Mouse (Mus musculus) brain, adult 2 months (tissue): ENCODE results near the gene Sipa1l1.

ENCODE experiments used
- DNase-seq: peaks from one replicate; pipeline ENCODE4 v3.0.0; 2011; ENCODE audit warnings: low read depth, low spot score

The Sipa1l1 gene

DNA sequence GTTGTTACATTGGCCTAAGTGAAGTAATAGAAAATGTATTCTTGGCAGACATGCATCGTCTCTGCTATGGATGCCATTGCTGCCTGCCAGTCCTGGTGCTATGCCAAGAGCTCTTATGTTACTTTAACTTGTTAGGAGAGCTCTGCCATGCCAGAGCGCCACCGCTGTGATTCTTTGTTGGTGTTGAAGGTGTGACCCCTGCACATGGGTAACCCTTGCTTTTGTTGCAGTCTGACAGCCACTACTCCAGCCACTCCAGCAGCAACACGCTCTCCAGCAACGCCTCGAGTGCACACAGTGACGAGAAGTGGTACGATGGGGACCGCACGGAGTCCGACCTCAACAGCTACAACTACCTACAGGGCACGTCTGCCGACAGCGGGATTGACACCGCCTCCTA lies 255.7 kb downstream of the Sipa1l1 start:
- no peak for DNase-seq

DNA sequence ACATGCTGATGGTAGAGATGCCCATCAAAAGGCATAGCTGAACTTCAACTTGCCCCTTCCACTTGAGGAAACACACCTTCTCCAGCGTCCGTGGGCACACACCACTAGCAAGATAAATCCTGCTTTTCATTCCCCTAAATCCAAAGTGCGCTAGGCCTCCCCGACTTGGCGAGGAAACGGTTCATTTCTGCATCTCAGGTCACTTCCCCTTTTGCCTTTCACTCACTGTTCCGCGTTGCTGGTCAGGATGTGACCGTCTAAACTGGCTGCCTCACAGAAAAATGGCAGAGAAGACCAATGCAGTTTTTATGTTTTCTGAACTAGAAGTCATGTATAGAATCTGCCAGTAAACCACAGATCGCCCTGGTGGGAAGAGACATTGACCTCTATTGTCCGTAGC lies 256.7 kb downstream of the Sipa1l1 start:
- DNase-seq, result no peak

DNA sequence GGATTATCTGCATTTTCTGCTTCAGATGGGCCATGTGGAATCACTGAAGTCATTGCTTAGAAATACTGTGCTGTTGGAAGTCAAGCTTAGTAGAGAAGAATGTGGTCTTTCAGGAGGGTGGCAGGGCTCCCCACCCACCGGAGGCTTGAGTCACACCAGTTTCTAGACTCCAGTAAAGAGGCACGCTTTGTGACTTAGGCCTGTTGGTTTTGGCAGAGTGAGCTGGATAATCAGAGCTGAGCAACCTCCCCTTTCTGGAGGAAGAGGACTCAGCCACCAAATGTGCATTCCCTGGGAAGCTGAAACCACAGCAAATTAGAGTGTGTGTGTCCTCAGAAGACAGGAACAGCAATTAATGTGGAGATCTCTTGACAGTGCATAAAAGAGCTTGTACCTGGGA lies 258.3 kb downstream of the Sipa1l1 start:
- peak; percentile 93 for DNase-seq

DNA sequence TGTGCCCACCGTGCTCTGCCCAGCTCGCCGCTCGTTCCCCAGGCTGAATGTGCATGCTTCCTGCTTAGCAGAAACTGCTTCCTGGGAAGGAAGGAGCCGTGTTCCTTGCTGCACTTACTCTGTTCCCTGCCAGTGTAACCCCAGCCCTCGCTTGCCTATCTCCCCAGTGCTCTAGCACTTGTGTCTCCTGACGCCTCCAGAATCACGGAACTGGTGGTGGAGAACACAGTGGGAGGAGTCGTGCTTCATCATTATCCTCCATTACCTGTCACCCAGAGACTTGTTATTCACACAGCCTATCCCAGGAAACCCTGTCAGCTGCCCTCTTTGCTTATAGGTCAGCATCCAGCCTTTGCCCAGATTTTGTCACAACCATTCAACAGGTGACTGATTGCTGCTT lies 259.3 kb downstream of the Sipa1l1 start:
- peak; percentile 79 for DNase-seq

DNA sequence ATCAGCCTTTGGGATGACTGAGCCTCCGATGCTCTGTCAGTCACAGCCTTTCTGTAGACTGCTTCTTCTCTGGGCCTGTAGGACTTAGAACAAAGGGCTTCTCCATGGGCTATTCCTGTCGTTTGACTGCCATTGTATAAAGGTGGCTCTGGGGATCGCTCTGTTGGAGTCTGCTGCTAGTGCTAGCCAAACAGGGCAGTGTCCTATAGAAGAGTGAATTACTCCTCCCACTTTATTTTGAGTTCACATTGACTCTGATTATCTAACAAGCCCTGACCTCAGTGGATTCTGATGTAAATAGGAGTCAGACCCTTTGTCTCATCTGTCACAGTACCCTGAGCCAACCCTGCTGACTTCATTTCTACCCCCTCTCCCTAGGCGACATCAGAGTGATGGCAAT lies 264.2 kb downstream of the Sipa1l1 start:
- no peak for DNase-seq

DNA sequence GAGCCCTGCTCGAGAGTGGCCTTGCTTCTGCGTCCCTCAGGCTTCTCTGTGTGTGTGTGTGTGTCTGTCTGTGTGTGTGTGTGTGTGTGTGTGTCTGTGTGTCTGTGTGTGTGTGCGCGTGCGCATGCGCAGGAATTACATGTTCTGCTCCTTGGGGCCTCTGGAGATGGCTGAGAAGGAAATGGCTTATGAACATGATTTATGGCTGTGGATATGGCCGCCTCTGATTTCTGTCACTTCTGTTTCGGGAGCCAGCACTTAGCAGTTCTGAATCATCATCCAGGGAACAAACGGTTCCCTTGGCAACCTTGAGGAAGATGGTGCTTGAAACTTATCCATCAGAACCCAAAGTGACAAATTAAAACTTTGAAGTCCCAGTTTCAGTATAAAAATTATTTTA lies 265.5 kb downstream of the Sipa1l1 start:
- peak; percentile 88 for DNase-seq

DNA sequence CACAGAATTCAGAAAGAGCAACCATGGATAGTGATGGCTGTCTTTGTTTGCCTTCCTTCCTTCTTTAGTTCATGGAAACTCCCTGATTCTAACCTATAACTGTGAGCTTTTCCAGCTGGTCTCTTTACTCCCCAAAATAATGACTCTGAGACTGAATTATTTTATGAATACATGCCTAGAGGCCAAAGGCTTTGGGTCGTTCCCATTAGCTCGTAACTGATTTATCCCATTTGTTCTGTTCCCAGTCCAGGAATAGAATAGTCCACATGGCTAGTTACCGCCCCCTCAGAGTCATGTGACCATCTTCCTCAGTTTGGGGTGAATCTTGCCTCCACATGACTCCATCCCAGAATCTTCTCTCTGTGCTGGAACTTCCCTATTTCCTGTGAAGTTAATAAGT lies 272.4 kb downstream of the Sipa1l1 start:
- no peak for DNase-seq

DNA sequence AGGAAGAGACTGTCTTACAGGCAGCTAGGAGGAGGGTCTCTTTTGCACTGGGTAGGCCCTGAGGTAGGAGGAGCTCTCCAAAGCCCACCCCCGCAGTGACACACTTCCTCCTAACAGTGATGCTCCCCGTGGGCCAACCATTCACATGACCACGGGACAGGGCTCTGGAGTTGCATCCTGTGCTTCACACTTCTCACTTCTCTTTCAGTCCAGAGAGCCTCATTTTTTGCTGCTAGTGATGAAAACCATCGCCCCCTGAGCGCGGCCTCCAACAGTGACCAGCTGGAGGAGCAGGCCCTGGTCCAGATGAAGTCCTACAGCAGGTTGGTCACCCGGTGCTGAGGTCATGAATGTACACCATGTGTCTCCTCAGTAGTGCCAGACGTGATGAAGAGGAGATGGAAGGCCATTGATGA lies 277.5 kb downstream of the Sipa1l1 start:
- DNase-seq, result no peak

DNA sequence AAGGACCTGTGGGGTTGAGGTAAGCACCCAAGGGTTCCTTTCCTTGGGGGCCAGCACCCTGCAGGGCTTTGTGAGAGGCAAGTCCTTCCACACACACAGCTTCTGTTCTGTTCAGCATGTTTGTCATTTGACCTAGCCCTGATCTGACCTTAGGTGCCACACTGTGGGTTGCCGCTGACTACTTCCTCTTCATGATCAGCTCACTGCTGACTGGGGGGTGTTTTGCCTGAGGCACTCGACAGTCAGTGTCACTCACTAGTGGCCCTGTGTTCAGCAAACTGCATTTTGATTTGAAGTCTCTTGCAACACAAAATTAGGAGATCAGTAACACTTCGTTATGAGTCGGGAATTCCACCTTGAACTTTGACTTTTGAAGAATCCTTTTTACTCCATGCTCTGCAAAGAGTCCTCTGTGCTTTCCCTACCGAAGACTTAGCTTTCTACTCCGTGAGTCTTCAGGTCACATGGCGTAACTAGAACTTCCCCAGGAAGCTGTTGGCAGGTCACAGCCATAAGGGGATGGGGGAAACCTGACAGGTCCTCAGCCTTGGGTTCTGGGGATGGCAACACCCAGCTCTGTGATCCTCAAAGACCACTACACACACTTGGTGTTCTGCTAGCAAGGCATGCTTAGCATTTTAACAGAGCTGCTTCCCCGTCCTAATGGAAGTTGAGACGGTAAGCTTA lies 279.2 kb downstream of the Sipa1l1 start:
- DNase-seq, result no peak

DNA sequence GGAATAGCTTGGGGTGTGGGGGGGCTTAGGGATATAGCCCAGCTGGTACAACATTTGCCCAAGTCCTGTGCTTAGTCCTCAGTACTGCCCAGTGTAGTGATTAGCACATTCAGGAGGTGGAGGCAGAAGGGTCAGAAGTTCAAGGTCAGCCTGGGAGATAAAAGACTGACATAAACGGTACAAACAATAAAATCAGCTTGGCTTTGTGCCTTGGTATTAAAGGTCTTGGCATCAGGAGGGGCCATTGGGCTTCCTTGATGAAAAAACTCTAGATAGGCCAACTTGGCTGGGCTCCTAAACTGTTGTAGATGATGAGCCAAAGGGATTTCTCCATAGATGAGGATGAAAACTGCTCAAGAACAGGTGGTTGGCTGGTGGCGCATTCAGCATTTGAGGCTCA lies 283.3 kb downstream of the Sipa1l1 start:
- no peak for DNase-seq

DNA sequence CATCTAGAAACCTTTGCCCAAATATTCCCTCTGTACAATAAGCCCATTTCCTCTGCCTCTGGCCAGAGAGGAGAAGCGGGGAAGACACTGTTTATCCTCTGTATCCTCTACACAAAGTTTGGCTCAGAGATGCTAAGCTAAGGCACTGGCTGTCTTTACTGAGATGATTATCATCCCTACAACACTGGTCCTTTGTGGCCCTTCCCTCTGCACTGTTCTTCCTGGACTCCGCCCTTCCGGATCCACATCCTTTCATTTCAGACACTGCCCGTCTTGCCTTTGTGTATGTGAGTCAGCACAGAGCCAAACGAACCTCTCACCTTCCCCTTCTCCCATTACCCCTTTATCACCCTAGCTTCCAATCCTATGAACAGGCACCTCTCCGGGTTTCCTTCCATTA lies 285.3 kb downstream of the Sipa1l1 start:
- no peak for DNase-seq

DNA sequence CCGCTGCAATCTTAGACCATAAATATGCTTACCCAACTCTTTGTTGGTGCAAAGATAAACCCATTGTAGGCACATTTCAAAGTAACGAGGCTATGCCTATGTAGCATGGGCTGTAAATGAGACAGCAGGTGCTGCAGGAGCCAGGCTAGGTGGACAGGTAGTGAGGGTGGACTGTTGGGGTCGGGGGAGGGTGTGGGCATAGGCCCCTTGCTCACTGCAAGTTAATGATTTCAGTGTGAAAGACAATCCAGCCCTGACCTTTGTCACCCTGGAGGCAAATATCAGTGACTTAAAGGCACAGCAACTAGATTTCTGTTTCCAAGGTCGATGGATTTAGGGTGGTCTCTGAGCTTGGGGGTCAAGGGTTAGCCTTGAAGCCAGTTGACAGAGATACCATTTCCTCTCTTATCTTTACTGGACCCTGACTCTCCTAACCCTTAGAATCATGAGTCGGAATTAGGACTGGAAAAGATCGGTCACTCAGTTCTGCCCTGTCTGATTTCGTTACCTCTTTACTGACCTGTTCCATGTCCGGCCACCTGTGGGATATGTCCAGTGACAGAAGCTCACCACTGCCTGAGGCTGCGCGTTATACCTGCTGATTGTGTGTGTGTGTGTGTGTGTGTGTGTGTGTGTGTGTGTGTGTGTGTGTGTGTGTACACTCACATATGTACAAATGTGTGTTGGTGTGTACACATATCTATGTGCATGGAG lies 286.7 kb downstream of the Sipa1l1 start:
- no peak for DNase-seq

DNA sequence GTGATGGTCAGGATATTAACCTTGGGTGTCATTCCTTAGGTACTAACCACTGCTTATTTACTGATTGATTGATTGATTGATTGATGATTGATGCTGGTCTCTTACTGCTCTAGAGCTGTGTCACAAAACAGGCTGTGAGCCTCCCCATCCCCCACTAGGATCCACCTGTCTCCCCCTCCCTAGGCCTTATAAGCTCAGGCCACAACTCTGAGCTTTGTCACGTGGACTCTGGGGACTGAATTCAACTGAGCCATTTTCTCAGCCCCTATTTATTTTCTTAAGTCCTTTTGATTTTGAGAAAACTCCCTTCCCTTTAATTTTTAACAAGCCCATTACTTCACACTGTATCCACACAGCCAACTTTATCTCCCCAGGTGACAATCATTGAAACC lies 287.3 kb downstream of the Sipa1l1 start:
- no peak for DNase-seq

DNA sequence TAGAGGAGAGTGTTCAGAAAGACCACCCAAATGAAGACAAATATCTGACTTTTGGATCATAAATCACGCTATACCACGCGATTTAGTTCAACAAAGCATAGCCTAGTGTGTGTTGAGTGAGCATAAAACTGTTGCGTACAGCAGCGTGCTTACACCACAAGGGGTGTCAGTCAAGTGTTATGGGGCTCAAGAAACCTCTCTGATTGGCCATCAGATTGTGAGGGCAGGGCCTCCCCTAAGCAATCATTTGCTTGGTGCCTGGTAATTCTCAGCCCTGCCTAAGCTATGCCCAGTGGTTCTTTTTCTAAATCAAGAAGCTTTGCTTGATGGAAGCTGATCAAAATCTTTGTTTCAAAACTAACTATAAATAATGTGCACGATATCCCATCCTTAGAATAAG lies 288.5 kb downstream of the Sipa1l1 start:
- peak; percentile 35 for DNase-seq

DNA sequence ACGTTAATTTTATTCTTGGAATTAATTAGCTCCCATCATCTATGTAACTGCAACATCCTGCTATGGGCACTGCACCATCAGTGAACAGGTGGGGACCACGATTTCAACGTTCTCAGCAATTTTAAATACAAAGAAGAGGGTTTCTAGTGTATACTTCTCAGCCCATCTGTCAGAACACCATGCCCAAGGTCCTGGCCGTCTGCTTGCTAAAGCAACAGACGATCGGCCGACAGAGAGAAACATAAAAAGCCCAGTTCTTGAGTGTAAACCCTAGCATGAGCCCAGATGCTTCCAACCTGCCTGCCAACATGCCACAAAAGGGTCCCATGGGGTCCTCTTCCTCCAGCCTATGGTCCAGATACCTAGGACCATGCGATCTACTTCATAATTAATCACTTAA lies 288.9 kb downstream of the Sipa1l1 start:
- peak; percentile 81 for DNase-seq

DNA sequence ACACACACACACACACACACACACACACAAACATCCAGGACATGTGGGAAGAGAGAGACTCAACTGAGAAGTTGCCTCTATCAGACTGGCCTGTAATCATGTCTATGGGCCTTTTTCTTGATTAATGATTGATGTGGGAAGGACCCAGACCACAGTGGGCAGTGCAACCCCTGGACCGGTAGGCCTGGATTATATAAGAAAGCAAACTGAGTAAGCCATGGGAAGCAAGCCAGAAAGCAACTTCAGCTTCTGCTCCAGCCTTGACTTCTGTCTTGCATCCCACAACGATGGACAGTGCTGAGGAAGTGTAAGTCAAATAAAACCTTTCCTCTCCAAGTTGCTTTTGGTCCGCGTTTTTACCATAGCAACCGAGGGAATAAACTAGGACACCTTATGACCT lies 298.1 kb downstream of the Sipa1l1 start:
- no peak for DNase-seq

DNA sequence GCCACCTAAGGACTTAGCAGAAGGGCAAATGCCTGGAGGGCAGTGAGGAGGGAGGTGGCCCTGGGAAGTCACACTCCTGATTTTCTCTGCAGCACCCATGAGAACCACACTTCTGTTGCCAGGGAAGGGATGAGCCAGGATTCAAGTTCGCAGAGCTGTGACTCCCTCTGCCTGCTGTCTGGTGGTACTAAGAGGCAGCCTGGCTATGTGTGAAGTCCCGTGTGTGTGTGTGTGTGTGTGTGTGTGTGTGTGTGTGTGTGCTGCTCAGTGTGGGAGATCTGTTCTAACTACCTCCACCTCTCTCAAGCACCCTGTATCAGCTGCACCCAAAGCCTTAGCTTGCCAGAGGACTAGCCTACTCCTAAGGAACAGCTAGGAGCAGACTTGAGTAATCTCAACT lies 298.5 kb downstream of the Sipa1l1 start:
- peak; percentile 90 for DNase-seq

DNA sequence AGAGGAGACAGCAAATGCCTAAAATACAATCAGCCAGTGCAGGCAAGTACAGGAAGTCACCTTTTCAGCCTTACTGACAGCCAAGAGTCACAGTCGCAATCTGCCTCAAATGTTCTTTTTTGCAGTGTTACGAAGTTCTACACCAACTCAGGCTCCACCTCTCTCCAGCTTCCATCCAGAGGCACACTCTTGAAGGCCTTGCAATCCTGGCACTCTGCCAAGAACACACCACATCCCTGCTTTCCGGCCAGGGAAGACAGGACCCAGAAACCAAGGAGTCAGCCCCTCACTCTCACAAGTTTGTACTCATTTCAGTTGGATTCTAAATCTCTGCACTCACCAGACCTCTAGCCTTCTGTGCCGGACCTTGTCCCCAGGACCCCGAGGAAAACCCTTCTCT lies 299.3 kb downstream of the Sipa1l1 start:
- DNase-seq, result no peak

DNA sequence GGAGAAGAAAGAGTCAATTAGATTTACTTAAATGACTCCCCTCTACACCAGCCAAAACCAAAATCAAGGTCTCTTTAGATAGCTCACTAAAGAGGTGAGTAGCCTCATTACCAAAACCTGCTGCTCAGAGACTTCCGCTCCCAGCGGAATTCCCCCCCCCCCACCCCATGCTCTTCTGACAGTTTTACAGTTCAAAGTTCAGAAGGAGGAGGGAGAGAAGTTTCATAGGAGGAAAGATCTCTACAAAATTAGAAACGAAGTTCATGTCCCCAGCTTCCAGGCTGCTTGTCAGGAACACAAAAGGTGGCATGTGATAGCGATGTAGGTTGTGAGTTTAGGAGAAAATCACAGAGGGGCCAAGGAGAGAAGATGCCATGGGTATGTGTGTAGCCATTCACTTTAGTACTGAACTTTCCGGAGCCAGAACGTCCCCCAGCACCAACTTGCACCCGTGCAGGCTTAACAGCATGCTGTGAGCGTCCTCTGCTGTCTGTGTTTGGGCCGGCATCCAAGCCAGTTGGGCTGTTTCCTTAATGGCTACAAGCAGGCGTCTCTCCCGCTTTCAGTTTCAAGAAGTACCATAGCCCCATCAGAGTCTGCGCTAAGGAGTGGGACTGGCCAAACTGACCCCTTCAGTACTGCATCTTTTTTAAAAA lies 300.7 kb downstream of the Sipa1l1 start:
- DNase-seq, result peak; percentile 97

DNA sequence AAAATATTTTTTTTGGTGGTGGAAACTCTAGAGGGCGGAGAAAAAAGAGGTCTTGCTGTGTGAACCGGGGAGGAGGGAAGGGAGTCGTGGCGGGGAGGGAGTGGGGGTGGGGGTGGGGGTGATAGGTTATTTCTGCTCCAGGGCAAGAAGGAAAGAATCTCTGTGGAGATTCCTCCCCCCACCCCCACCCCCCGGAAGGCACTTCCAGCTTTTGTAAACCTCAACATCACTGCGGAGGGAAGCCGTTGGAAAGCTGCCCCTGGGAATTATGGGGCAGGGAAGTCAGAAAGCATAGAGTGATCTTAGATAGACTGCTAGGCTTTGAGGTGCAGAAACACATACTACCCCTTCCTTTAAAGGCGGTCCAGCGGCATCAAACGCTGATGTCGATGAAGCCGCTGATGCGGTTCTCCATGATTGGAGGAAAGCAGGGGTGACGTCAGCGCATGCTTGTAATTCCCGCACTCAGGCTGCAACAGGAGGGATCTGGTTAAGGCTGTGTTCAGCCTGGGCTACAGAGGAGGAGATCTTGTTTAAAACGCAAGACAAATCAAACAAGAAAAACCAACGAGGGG lies 301.3 kb downstream of the Sipa1l1 start:
- DNase-seq, result peak; percentile 97

DNA sequence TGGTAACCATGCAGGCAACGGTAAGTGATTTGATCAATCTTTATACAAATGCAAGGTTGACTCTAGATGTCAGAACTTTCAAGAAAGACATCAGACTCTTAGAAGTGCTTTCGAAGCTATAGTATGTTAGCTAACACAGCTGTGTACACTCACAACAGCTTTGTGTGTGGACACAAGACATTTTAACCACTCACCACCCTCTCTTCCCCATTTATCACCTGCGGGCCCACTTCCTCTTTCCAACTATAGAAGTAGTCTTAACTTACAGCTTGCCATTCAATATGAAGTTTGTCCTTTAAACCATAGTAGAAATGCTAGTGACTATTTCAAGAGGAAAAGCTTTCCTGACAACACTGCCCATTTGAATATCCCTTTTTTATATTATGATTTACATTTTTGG lies 303.7 kb downstream of the Sipa1l1 start:
- DNase-seq, result no peak

DNA sequence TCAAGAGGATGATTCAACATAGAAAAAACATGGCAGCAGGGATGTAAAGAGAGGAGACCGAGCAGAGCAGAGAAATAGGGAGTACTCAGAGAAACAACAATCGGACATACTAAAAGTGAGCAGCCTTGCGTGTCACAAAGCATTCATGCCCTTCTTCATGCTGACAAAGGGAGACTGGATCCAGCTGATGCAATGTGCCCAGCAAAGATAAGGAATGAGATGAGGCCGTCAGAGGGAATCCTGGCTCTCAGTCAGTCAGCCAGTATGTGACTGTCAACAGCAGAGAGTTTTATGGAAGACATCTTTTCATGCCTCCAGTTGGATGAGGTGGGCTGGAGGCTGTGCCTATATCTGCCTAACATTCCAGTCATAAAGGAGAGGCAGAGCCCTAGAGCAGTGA lies 304.1 kb downstream of the Sipa1l1 start:
- no peak for DNase-seq

DNA sequence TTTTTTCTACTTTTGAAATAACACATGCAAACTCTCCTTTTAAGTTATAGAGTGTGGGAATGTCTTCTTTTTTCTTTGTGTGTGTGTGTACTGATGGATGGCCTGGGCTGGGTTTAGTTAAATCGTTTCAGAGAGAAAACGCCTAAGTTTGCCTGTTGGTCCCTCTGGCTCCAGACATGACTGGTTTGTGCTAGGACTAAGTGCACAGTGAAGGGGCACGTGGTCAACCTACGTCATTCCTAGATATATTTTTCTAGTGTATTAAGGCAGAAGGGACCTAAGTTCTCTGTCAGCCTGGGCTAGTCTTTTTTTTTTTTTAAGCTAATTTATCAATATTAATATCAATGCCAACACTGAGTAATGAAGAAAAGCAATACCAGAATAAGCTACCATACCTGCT lies 305.3 kb downstream of the Sipa1l1 start:
- DNase-seq, result no peak
